Mouse (Mus musculus) CD4-positive, CD25-positive, alpha-beta regulatory T cell (primary cell): ENCODE results near the gene Musk. TPM values are rescaled to one million over a fixed set of nuclear protein-coding genes. Genes with fewer than 3 reads are reported as not detected.

Experiments
- polyA plus RNA-seq: library from polyadenylated mRNA; unstranded; fragments of 100-300 nt; shearing (Covaris generic); gene quantifications from one replicate; pipeline ENCODE4 v1.2.1, GENCODE M21; 2017

The Musk gene
- not detected for polyA plus RNA-seq

GRCm38 (mm10) chr4:58285687-58286086 is at the start of gene Musk:
TSS of gene Musk (plus strand) at chr4:58285960.

Other genes with a start within 250 kb of the Musk start
- 0.18 TPM for gene Svep1, start 79.1 kb upstream of the Musk start, polyA plus RNA-seq